Mouse (Mus musculus) stomach, embryonic 16.5 days (tissue): ENCODE results near the gene Syt16. TPM values are rescaled to one million over a fixed set of nuclear protein-coding genes. Genes with fewer than 3 reads are reported as not detected.

Source experiments
- ATAC-seq: fragments of 200-750 bp; cut with Nextera tagmentation; 2 replicates; pipeline ENCODE4 v1.8.0; 2017; ENCODE audit warnings: moderate number of reproducible peaks, moderate TSS enrichment; ENCODE audit not compliant: insufficient read depth, low FRiP score
- H3K27ac ChIP-seq: fragments of 300-500 bp; sonication (generic); 2 replicates; pipeline ENCODE4 v1.5.1; 2014; ENCODE audit warnings: low read length
- H3K27me3 ChIP-seq: fragments of 300-500 bp; sonication (generic); 2 replicates; pipeline ENCODE4 v1.6.1; 2014; ENCODE audit warnings: low read length, control low read depth, mixed read lengths; ENCODE audit not compliant: control insufficient read depth, insufficient read depth
- H3K36me3 ChIP-seq: fragments of 300-500 bp; sonication (generic); 2 replicates; pipeline ENCODE4 v1.6.1; 2014; ENCODE audit warnings: low read length; ENCODE audit not compliant: control insufficient read depth, insufficient read depth
- H3K4me1 ChIP-seq: fragments of 300-500 bp; sonication (generic); 2 replicates; pipeline ENCODE4 v1.6.1; 2014; ENCODE audit warnings: low read length, control low read depth, mixed read lengths; ENCODE audit not compliant: control insufficient read depth, insufficient read depth
- H3K4me2 ChIP-seq: fragments of 300-500 bp; sonication (generic); 2 replicates; pipeline ENCODE4 v1.6.1; 2014; ENCODE audit warnings: low read depth, low read length, mixed read lengths
- H3K4me3 ChIP-seq: fragments of 300-500 bp; sonication (generic); replicated peaks from 2 replicates; pipeline ENCODE4 v1.5.1; 2014; ENCODE audit warnings: mild to moderate bottlenecking, low read length
- H3K9ac ChIP-seq: fragments of 300-500 bp; sonication (generic); 2 replicates; pipeline ENCODE4 v1.6.1; 2014; ENCODE audit warnings: low read length
- H3K9me3 ChIP-seq: fragments of 300-500 bp; sonication (generic); replicated peaks from 2 replicates; pipeline ENCODE4 v1.6.1; 2016; ENCODE audit warnings: low read length, control low read depth; ENCODE audit not compliant: control insufficient read depth
- WGBS: fragments of 180-500 bp; shearing (Covaris S2); extraction: QIAGEN DNeasy Blood & Tissue Kit; methylation state at CpG from one replicate; pipeline ENCODE4 v1.1.7; 2014; 5-methylcytosine and 5-hydroxymethylcytosine counted together
- polyA plus RNA-seq: library from polyadenylated mRNA; unstranded; fragments of >200 nt; fragmentation: Nextera tagmentation; extraction: Ambion mirVana; gene quantifications from 2 replicates; pipeline ENCODE4 v1.2.1, GENCODE M21; 2015

The Syt16 gene
- polyA plus RNA-seq, 1 experiment from 2014 or later: 3.7 TPM

- H3K36me3 ChIP-seq: no peaks in the 10 kb centered on the region
- H3K9me3 ChIP-seq: no peaks in the 10 kb centered on the region
- no peaks in the 10 kb centered on the region for H3K4me1 ChIP-seq
- H3K9ac ChIP-seq: no peak overlapping the region
- no peak overlapping the region for H3K4me2 ChIP-seq
- peak overlapping the region; percentile 70 for H3K27ac ChIP-seq
- peak; percentile 81 for ATAC-seq
- WGBS: 39% methylated on average over 8 of the region's 8 CpGs
- no peak overlapping the region for H3K4me3 ChIP-seq
- H3K27me3 ChIP-seq: no peaks in the 10 kb centered on the region
Observed at GRCm38 (mm10) chr12:74087086-74087485, 89.6 kb downstream of the Syt16 start.

GRCm38 (mm10) chr12:74089342-74090131 is 92.1 kb downstream of the Syt16 start:
- Histone ChIP-seq H3K4me2 (no peak overlapping the region), H3K27me3 (no peaks in the 10 kb centered on the region), H3K4me3 (no peak overlapping the region), H3K9ac (no peak overlapping the region), H3K4me1 (no peaks in the 10 kb centered on the region), H3K9me3 (no peaks in the 10 kb centered on the region), H3K27ac (peak overlapping the region; percentile 60), H3K36me3 (no peaks in the 10 kb centered on the region)
- peak; percentile 71 for ATAC-seq
- 66% methylated on average over 1 of the region's 1 CpGs for WGBS

- no peaks in the 10 kb centered on the region for H3K9me3 ChIP-seq
- no peaks in the 10 kb centered on the region for H3K4me1 ChIP-seq
- no peak for ATAC-seq
- H3K27me3 ChIP-seq: no peaks in the 10 kb centered on the region
- no peaks in the 10 kb centered on the region for H3K36me3 ChIP-seq
- no peak overlapping the region for H3K9ac ChIP-seq
- WGBS: 61% methylated on average over 5 of the region's 5 CpGs
- H3K4me2 ChIP-seq: no peak overlapping the region
- H3K4me3 ChIP-seq: no peak overlapping the region
- H3K27ac ChIP-seq: no peak overlapping the region
Observed at GRCm38 (mm10) chr12:74092546-74092945, 95.1 kb downstream of the Syt16 start.

- Histone ChIP-seq H3K27me3 (no peaks in the 10 kb centered on the region), H3K36me3 (no peaks in the 10 kb centered on the region), H3K9me3 (no peaks in the 10 kb centered on the region), H3K27ac (peak overlapping the region; percentile 22; the same call in 1 of the 2 replicates), H3K4me3 (no peak overlapping the region), H3K9ac (no peak overlapping the region), H3K4me2 (no peak overlapping the region), H3K4me1 (no peaks in the 10 kb centered on the region)
- WGBS: 65% methylated on average over 8 of the region's 8 CpGs
- ATAC-seq: no peak
Observed at GRCm38 (mm10) chr12:74093110-74093509, 95.6 kb downstream of the Syt16 start.

GRCm38 (mm10) chr12:74094701-74095100 is 97.2 kb downstream of the Syt16 start:
- no peak overlapping the region for H3K9ac ChIP-seq
- peak; percentile 59; the same call in 1 of the 2 replicates for ATAC-seq
- H3K36me3 ChIP-seq: no peaks in the 10 kb centered on the region
- WGBS: 65% methylated on average over 5 of the region's 5 CpGs
- no peaks in the 10 kb centered on the region for H3K9me3 ChIP-seq
- no peaks in the 10 kb centered on the region for H3K4me1 ChIP-seq
- no peak overlapping the region for H3K4me2 ChIP-seq
- peak overlapping the region; percentile 65 for H3K27ac ChIP-seq
- H3K4me3 ChIP-seq: no peak overlapping the region
- no peaks in the 10 kb centered on the region for H3K27me3 ChIP-seq

- Histone ChIP-seq H3K27me3 (no peaks in the 10 kb centered on the region), H3K36me3 (no peaks in the 10 kb centered on the region), H3K9ac (no peak overlapping the region), H3K4me3 (no peak overlapping the region), H3K9me3 (no peaks in the 10 kb centered on the region), H3K27ac (no peak overlapping the region), H3K4me2 (no peak overlapping the region), H3K4me1 (no peaks in the 10 kb centered on the region)
- 54% methylated on average over 8 of the region's 8 CpGs for WGBS
- no peak for ATAC-seq
Observed at GRCm38 (mm10) chr12:74098572-74099290, 101.3 kb downstream of the Syt16 start.

GRCm38 (mm10) chr12:74105811-74106513 is 108.5 kb downstream of the Syt16 start:
- Histone ChIP-seq H3K27ac (no peak overlapping the region), H3K4me3 (no peak overlapping the region)
- WGBS: 70% methylated on average over 6 of the region's 6 CpGs

GRCm38 (mm10) chr12:74108663-74109081 is 111.2 kb downstream of the Syt16 start:
- no peaks in the 10 kb centered on the region for H3K9me3 ChIP-seq
- no peak overlapping the region for H3K27ac ChIP-seq
- no peak overlapping the region for H3K9ac ChIP-seq
- no peak for ATAC-seq
- no peaks in the 10 kb centered on the region for H3K4me1 ChIP-seq
- H3K4me3 ChIP-seq: no peak overlapping the region
- H3K4me2 ChIP-seq: no peak overlapping the region
- WGBS: 42% methylated on average over 4 of the region's 4 CpGs
- no peaks in the 10 kb centered on the region for H3K27me3 ChIP-seq
- H3K36me3 ChIP-seq: no peaks in the 10 kb centered on the region

More at GRCm38 (mm10) chr12:74105811-74106513, 108.5 kb downstream of the Syt16 start:
- H3K9me3 ChIP-seq: no peaks in the 10 kb centered on the region
- H3K9ac ChIP-seq: no peak overlapping the region
- no peak for ATAC-seq
- no peaks in the 10 kb centered on the region for H3K4me1 ChIP-seq
- no peak overlapping the region for H3K4me2 ChIP-seq
- no peaks in the 10 kb centered on the region for H3K27me3 ChIP-seq
- H3K36me3 ChIP-seq: no peaks in the 10 kb centered on the region
